Mouse (Mus musculus) urinary bladder, postnatal 36 days (tissue): ENCODE data around the gene Wfikkn2.
"Not testable (repeated sequence)": the region's sequence is repeated elsewhere in the genome, so short reads cannot be mapped to it uniquely, and the experiment has no call there.

ENCODE experiments used
- DNase-seq, 2 experiments: peaks; one replicate each; pipeline ENCODE4 v3.0.0; 2022; ENCODE audit warnings: low spot score in 2 of 2, mixed read lengths in 1 of 2

The Wfikkn2 gene

GRCm38 (mm10) chr11:94245955-94246788 is at the start of gene Wfikkn2:
Gene Wfikkn2 (minus strand): TSS chr11:94246005.
- DNase-seq: no peak

- no peak for DNase-seq
Measured at GRCm38 (mm10) chr11:94294996-94295845, 49.4 kb upstream of the Wfikkn2 start.

- DNase-seq: no peak
Measured at GRCm38 (mm10) chr11:94290062-94290740, 44.4 kb upstream of the Wfikkn2 start.

DNA sequence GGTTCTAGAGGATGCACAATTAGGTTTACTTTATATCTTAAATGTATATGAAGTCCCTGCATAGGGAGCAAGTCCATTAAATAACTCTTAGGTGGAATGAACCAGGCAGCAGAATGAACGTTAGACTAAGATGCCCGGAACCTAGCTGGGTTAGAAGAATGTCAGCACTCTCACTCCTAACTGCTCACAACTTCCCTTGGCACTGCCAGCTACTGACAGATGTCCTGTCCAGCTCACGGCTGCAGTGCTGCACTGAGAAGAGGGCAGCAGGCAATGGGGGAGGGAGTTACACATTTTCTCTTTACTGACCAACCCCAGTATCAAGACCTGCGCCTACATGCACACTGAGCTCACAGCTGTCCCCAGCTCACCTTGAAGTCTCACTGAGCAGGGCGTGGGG is 41.3 kb upstream of the Wfikkn2 start:
- DNase-seq: no peak

GRCm38 (mm10) chr11:94285886-94286574 is 40.2 kb upstream of the Wfikkn2 start:
- no peak for DNase-seq

GRCm38 (mm10) chr11:94283536-94284099 is 37.8 kb upstream of the Wfikkn2 start:
- DNase-seq: no peak

- no peak for DNase-seq
Measured at GRCm38 (mm10) chr11:94282291-94282690, 36.5 kb upstream of the Wfikkn2 start.

- DNase-seq: peak in 1 of 2 experiments; percentile 53
Measured at GRCm38 (mm10) chr11:94281199-94282181, 35.7 kb upstream of the Wfikkn2 start, which contains the start of gene Gm21885. Gene Gm21885 (plus strand): TSS chr11:94281873.

DNA sequence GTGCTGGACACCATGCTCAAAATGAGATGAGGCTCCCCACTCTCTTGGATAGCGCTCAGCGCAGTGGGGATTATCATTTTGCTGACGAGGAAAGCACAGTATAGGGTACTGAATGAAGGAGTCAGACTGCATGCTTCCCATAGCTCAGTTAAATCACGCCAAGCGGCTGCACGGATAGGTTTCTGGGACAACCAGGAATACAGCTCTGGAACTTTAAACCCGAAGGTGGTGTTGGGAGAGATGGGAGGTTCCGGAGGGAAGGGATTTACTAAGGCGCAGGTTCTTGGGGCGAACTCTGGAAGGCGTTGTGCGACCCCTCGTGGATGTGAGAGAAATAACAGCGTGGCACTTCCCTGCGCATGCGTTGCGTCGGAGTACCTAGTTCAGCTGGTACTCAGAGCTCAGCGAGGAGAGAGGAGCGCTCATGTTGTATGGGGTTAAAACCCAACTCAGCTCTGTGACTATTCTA is 31.1 kb upstream of the Wfikkn2 start:
- DNase-seq: peak; percentile 85 to 89

DNA sequence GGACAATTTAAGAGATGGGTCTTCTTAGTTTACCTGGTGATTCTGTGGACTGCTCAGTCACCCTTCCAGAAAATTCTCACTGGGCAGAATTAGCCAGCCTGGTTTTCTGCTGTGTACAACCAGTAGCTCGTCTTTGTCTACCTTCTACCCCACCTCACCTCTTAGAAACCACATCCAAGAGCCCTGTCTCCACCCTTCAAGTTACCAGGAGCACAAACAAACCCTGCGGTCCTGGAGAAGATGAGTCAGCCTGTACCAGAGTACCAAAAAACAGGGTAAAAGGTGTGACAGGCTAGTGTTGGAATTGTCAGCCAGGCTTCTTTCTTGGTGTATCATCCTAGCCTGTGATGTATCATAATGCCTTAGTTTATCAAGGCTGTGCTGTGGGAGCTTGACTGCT is 29.9 kb upstream of the Wfikkn2 start:
- DNase-seq: no peak

GRCm38 (mm10) chr11:94275226-94275625 is 29.4 kb upstream of the Wfikkn2 start:
- no peak for DNase-seq

DNA sequence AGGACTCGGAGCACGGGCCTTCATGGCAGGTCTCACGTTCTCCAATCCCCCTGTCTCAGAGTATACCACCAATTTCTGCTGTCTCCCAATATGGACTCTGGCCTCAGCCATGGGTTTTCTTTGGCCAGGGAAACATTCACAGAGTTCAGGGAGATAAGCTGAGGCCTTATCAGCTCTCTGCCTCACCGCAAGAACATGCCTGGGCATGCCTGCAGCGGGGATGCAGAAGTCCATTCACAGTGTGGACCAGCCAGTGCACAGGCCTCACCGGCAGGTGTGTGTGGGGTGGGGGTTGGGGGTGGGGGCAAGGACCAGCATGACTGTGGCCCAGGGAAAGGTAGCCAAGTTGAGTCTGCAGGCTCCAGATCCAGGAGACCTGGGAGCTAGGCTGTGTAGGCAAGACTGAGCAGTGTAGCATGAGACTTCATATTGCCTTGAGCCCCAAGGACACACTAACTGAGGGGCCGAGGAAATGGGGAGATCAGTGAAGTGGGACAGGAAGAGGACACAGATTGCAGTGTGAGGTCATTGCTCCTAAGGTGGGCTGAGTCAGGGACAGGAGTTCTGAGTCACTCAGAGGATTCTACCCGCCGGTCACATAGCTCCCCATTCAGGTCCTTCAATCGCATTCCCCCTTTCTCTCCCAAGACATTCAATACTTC is 28.5 kb upstream of the Wfikkn2 start:
- peak; percentile 49 to 71 for DNase-seq

- DNase-seq: no peak
Measured at GRCm38 (mm10) chr11:94272960-94273927, 27.4 kb upstream of the Wfikkn2 start.

DNA sequence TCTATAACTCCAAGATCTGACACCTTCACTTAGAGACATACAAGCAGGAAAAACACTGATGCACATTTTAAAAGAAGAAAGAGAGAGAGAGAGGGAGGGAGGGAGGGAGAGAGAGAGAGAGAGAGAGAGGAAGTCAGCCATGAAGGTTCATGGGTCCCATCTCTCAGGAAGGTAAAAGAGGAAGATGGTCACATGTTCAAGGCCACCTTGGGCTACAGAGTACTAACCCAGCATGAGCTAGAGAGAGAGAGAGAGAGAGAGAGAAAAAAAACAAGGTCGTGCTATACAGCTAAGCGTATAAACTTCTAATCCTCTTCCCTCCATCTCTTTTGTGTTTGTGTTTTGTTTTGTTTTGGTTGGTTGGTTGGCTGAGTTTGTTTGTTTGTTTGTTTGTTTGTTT is 25.2 kb upstream of the Wfikkn2 start:
- no peak for DNase-seq

GRCm38 (mm10) chr11:94269906-94270305 is 24.1 kb upstream of the Wfikkn2 start:
- DNase-seq: no peak

DNA sequence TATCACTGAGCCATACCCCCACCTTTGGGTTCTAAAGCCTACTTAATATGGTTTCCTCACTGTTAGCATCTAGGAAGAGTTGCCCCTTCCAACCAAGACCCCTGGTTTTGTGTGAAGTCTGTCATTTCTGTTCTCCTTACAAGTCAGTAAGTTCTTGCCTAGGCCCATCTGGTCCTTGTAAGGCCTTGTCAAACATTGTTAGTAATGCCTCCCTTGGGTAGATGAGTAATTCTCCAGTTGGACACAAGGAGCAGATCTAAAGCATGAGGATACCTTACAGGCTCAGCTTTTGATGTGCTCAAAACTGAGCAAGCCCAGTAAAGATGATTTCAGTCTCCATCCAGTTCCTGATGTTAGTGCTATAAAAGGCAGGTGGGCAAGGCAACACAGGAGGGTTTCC is 23.0 kb upstream of the Wfikkn2 start:
- no peak for DNase-seq

DNA sequence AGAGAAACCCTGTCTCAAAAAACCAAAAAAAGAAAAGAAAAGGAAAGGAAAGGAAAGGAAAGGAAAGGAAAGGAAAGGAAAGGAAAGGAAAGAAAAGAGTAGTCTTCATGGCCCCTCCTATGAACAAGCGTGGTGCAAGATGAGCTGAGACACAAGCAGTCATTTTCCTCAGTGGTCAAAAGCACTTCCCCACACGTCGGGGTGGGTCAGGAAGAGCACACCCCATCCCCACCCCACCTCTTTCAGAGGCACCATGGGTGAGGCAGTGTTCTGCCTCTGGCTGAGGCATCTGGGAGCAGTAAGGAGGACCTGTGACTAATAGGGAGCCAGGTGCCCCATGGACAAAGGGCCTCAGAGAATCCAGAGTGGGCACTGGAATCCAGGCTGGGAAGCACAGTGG is 20.4 kb upstream of the Wfikkn2 start:
- DNase-seq: not testable (repeated sequence)
